In the genomic region with DNA sequence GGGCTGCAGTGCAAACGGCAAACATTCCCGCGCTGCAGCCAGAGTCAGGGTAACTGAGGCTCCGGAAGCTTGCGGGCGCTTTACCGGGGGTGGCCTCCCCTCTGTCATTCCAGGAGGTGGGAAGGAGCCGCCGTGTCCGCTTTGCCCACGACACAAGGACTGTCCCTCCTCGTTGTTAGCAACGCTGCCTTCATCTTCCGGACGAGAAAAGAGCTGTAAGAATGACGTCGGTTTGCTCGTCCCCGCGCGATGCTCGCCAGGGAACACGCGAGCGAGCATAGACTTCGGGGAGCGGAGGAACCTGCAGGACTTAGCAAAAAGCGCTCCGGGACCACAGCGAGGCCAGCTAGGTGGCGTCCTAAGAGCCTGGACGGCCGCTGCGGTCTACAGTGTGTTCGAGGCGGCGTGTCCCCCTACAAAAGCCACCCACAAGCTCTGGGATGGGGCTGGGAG, we compare ENCODE assay signal across 8 mouse cellular contexts. TPM values are rescaled to one million over a fixed set of nuclear protein-coding genes. Genes with fewer than 3 reads are reported as not detected.
DNase-seq lines count a peak whose midpoint lies in the region; ATAC-seq and TF ChIP-seq lines count a peak whose summit lies in the region.

No protein-coding gene starts in this region.

- H3K9ac ChIP-seq in embryonic facial prominence, embryonic 12.5 days = peak overlapping the region; percentile 46
- peak overlapping the region; percentile 42 for H3K9ac ChIP-seq in kidney, embryonic 14.5 days (ENCODE audit: low read depth, low read length)
- peak overlapping the region; percentile 81 for H3K9ac ChIP-seq in midbrain, postnatal 0 days (replicated peaks; ENCODE audit: low read length, poor library complexity, severe bottlenecking)

- peaks cover 19% of the 10 kb centered on the region; the same call in 1 of the 2 replicates for H3K36me3 ChIP-seq in embryonic facial prominence, embryonic 12.5 days
- H3K36me3 ChIP-seq in heart, embryonic 10.5 days = peaks cover 19% of the 10 kb centered on the region
- H3K36me3 ChIP-seq in kidney, embryonic 14.5 days (ENCODE audit: control insufficient read depth, insufficient read depth, low read length) = peaks cover 19% of the 10 kb centered on the region
- H3K36me3 ChIP-seq in midbrain, postnatal 0 days (ENCODE audit: insufficient read depth, low read length) = peaks cover 6% of the 10 kb centered on the region

- peak overlapping the region; percentile 77 for H3K4me3 ChIP-seq in embryonic facial prominence, embryonic 12.5 days
- H3K4me3 ChIP-seq in heart, embryonic 10.5 days = peak overlapping the region; percentile 83
- peak overlapping the region; percentile 57 for H3K4me3 ChIP-seq in kidney, embryonic 14.5 days (ENCODE audit: low read length)
- H3K4me3 ChIP-seq in midbrain, postnatal 0 days (ENCODE audit: low read depth, low read length) = peak overlapping the region; percentile 67

- H3K4me1 ChIP-seq in embryonic facial prominence, embryonic 12.5 days = peaks cover 10% of the 10 kb centered on the region
- H3K4me1 ChIP-seq in heart, embryonic 10.5 days = 0 out of 2 replicates have a peak, but pooled peaks cover 6% of the 10 kb centered on the region
- H3K4me1 ChIP-seq in kidney, embryonic 14.5 days (ENCODE audit: control insufficient read depth, insufficient read depth, low read length) = 0 out of 2 replicates have a peak, but pooled peaks cover 3% of the 10 kb centered on the region
- 0 out of 2 replicates have a peak, but pooled peaks cover 2% of the 10 kb centered on the region for H3K4me1 ChIP-seq in midbrain, postnatal 0 days (ENCODE audit: insufficient read depth, low read length)

- DNase-seq in A20 (ENCODE audit: low read depth, low spot score) (peak; percentile 90), liver (peak; percentile 85)
- DNase-seq in adrenal gland, postnatal 36 days = peak; percentile 66 to 72
- peak; percentile 92 for DNase-seq in heart, embryonic 10.5 days (ENCODE audit: low spot score)
- DNase-seq in midbrain, postnatal 0 days (ENCODE audit: low spot score) = peak; percentile 86
- DNase-seq in spleen, postnatal 10 days (ENCODE audit: low spot score in 2 of 2) = peak; percentile 57 to 70

- no peaks in the 10 kb centered on the region for H3K27me3 ChIP-seq in embryonic facial prominence, embryonic 12.5 days
- no peaks in the 10 kb centered on the region for H3K27me3 ChIP-seq in heart, embryonic 10.5 days (ENCODE audit: insufficient read depth, poor library complexity, severe bottlenecking)
- H3K27me3 ChIP-seq in kidney, embryonic 14.5 days (ENCODE audit: control insufficient read depth, insufficient read depth, low read length) = no peaks in the 10 kb centered on the region
- H3K27me3 ChIP-seq in midbrain, postnatal 0 days (ENCODE audit: insufficient read depth, low read length) = no peaks in the 10 kb centered on the region

- peak; percentile 55 for TF ChIP-seq CTCF in midbrain, postnatal 0 days (IDR thresholded peaks at IDR 0.05)

- H3K9me3 ChIP-seq in embryonic facial prominence, embryonic 12.5 days = no peaks in the 10 kb centered on the region
- H3K9me3 ChIP-seq in heart, embryonic 10.5 days = no peaks in the 10 kb centered on the region
- no peaks in the 10 kb centered on the region for H3K9me3 ChIP-seq in kidney, embryonic 14.5 days (ENCODE audit: control insufficient read depth, low read length)
- H3K9me3 ChIP-seq in midbrain, postnatal 0 days (ENCODE audit: low read length) = no peaks in the 10 kb centered on the region

- H3K27ac ChIP-seq in embryonic facial prominence, embryonic 12.5 days = peak overlapping the region; percentile 26
- peak overlapping the region; percentile 88 for H3K27ac ChIP-seq in heart, embryonic 10.5 days
- peak overlapping the region; percentile 10; the same call in 1 of the 2 replicates for H3K27ac ChIP-seq in kidney, embryonic 14.5 days (ENCODE audit: low read depth, low read length)
- H3K27ac ChIP-seq in midbrain, postnatal 0 days (ENCODE audit: low read depth, low read length) = peak overlapping the region; percentile 91

- H3K4me2 ChIP-seq in embryonic facial prominence, embryonic 12.5 days (replicated peaks) = peak overlapping the region; percentile 82
- peak overlapping the region; percentile 58 for H3K4me2 ChIP-seq in kidney, embryonic 14.5 days (replicated peaks; ENCODE audit: low read depth, low read length)
- peak overlapping the region; percentile 80 for H3K4me2 ChIP-seq in midbrain, postnatal 0 days (ENCODE audit: low read depth, low read length, poor library complexity, severe bottlenecking)

- WGBS in embryonic facial prominence, embryonic 12.5 days = under 1% methylated on average over 37 of the region's 37 CpGs
- under 1% methylated on average over 37 of the region's 37 CpGs for WGBS in heart, embryonic 10.5 days
- under 1% methylated on average over 37 of the region's 37 CpGs for WGBS in kidney, embryonic 14.5 days
- under 1% methylated on average over 37 of the region's 37 CpGs for WGBS in midbrain, postnatal 0 days

- peak; percentile 29; the same call in 1 of the 2 replicates for ATAC-seq in embryonic facial prominence, embryonic 12.5 days (ENCODE audit: insufficient number of reproducible peaks, insufficient read depth, low FRiP score, low TSS enrichment)
- peak; percentile 74 for ATAC-seq in kidney, embryonic 14.5 days (ENCODE audit: low FRiP score, low TSS enrichment)
- ATAC-seq in midbrain, postnatal 0 days (ENCODE audit: low FRiP score) = peak; percentile 75

RNA-seq across cellular contexts. Expression of a gene that starts 0.6 kb away (rescaled TPM):
- 1 to 10 TPM; 5.6 to 5.8 TPM for total RNA-seq in adrenal gland, postnatal 36 days (2021)
- polyA plus RNA-seq in embryonic facial prominence, embryonic 12.5 days (2016; fragmentation: Nextera tagmentation; extraction: Ambion mirVana) = 39.2 and 42.6 TPM in 2 replicates
- polyA plus RNA-seq in heart, embryonic 10.5 days (2016; fragmentation: Nextera tagmentation; extraction: Ambion mirVana) = 30.1 and 35.0 TPM in 2 replicates
- 42.2 and 44.0 TPM in 2 replicates for polyA plus RNA-seq in kidney, embryonic 14.5 days (2014; fragmentation: Nextera tagmentation; extraction: Ambion mirVana)
- 18.7 and 21.5 TPM in 2 replicates for total RNA-seq in midbrain, postnatal 0 days (2014; rRNA removed)
- 12.6 and 13.2 TPM in 2 replicates for polyA plus RNA-seq in midbrain, postnatal 0 days (2015; fragmentation: Nextera tagmentation; extraction: Ambion mirVana)

RNA-seq across cellular contexts. Expression of a gene that starts 49.5 kb away (rescaled TPM):
- 10 to 100 TPM; 10.3 to 11.9 TPM for total RNA-seq in adrenal gland, postnatal 36 days (2021)
- polyA plus RNA-seq in embryonic facial prominence, embryonic 12.5 days (2016; fragmentation: Nextera tagmentation; extraction: Ambion mirVana) = 36.9 and 39.1 TPM in 2 replicates
- 16.1 and 18.1 TPM in 2 replicates for polyA plus RNA-seq in heart, embryonic 10.5 days (2016; fragmentation: Nextera tagmentation; extraction: Ambion mirVana)
- polyA plus RNA-seq in kidney, embryonic 14.5 days (2014; fragmentation: Nextera tagmentation; extraction: Ambion mirVana) = 13.7 and 30.7 TPM in 2 replicates
- total RNA-seq in midbrain, postnatal 0 days (2014; rRNA removed) = 9.3 and 13.2 TPM in 2 replicates
- polyA plus RNA-seq in midbrain, postnatal 0 days (2015; fragmentation: Nextera tagmentation; extraction: Ambion mirVana) = 25.0 and 29.8 TPM in 2 replicates

Comparison
In these comparisons a context has a peak if more than half of its experiments do, and no peak if none do; other contexts are left out.
1. Peak in every context shown above with its lines: DNase-seq, ATAC-seq, H3K4me3 ChIP-seq and H3K27ac ChIP-seq.
2. H3K27ac ChIP-seq: peak in every context shown above with its lines; median percentile 91 in midbrain, postnatal 0 days; 88 in heart, embryonic 10.5 days; 26 in embryonic facial prominence, embryonic 12.5 days; 10 in kidney, embryonic 14.5 days.